ENCODE assay signal across 11 mouse cellular contexts in genomic region chr11:115334531-115334930, GRCm38 (mm10). TPM values are rescaled to one million over a fixed set of nuclear protein-coding genes. Genes with fewer than 3 reads are reported as not detected.
DNase-seq lines count a peak whose midpoint lies in the region; ATAC-seq lines count a peak whose summit lies in the region.
"Had no signal": no experiment of that assay in that cellular context is flagged by ENCODE, and none has a peak within 500 bp of the region (broad histone marks: within the 10 kb centered on the region; RNA-seq: fewer than 3 reads in every experiment).

Gene Otop3 (plus strand): TSS chr11:115334731.

- H3K4me1 ChIP-seq in liver, embryonic 11.5 days (replicated peaks; ENCODE audit: control insufficient read depth, insufficient read depth, low read length): no peaks in the 10 kb centered on the region
- H3K4me1 ChIP-seq in hindbrain, embryonic 12.5 days: peaks cover 6% of the 10 kb centered on the region; the same call in 1 of the 2 replicates
- H3K4me1 ChIP-seq in liver, embryonic 15.5 days (replicated peaks): no peaks in the 10 kb centered on the region
- H3K4me1 ChIP-seq in stomach, embryonic 14.5 days (ENCODE audit: control insufficient read depth, insufficient read depth, low read length): 0 out of 2 replicates have a peak, but pooled peaks cover 4% of the 10 kb centered on the region

- DNase-seq in liver, embryonic 11.5 days (ENCODE audit: low spot score): no peak
- no peak for DNase-seq in liver
- no peak for DNase-seq in cerebellum, postnatal 36 days
- no peak for DNase-seq in ovary, postnatal 10 days (ENCODE audit: low spot score)
- DNase-seq in thymus, postnatal 4 days: no peak
- DNase-seq: heart, adult 18-20 months had no signal

- no peaks in the 10 kb centered on the region for H3K36me3 ChIP-seq in liver, embryonic 11.5 days (ENCODE audit: control insufficient read depth, insufficient read depth, low read length)
- H3K36me3 ChIP-seq in hindbrain, embryonic 12.5 days: no peaks in the 10 kb centered on the region
- no peaks in the 10 kb centered on the region for H3K36me3 ChIP-seq in liver, embryonic 15.5 days (replicated peaks)
- H3K36me3 ChIP-seq in stomach, embryonic 14.5 days (ENCODE audit: control insufficient read depth, insufficient read depth, low read length): no peaks in the 10 kb centered on the region

- no peak within 1 kb of the TSS for H3K9ac ChIP-seq in liver, embryonic 11.5 days (ENCODE audit: low read depth, low read length)
- H3K9ac ChIP-seq in hindbrain, embryonic 12.5 days: peak within 1 kb of the TSS; percentile 15; the same call in 1 of the 2 replicates
- H3K9ac ChIP-seq in liver, embryonic 15.5 days: no peak within 1 kb of the TSS
- no peak within 1 kb of the TSS for H3K9ac ChIP-seq in stomach, embryonic 14.5 days (replicated peaks; ENCODE audit: low read depth, low read length)

- WGBS in liver, embryonic 11.5 days: 6% methylated on average over 29 of the region's 29 CpGs
- WGBS in hindbrain, embryonic 12.5 days: 3% methylated on average over 29 of the region's 29 CpGs
- 5% methylated on average over 29 of the region's 29 CpGs for WGBS in liver, embryonic 15.5 days (ENCODE audit: insufficient replicate concordance)
- WGBS in stomach, embryonic 14.5 days: 4% methylated on average over 29 of the region's 29 CpGs

- H3K4me2 ChIP-seq in liver, embryonic 11.5 days: peak within 1 kb of the TSS; percentile 33; the same call in 1 of the 2 replicates
- peak within 1 kb of the TSS; percentile 49 for H3K4me2 ChIP-seq in hindbrain, embryonic 12.5 days (replicated peaks)
- peak within 1 kb of the TSS; percentile 27; the same call in 1 of the 2 replicates for H3K4me2 ChIP-seq in liver, embryonic 15.5 days
- peak within 1 kb of the TSS; percentile 31 for H3K4me2 ChIP-seq in stomach, embryonic 14.5 days (replicated peaks; ENCODE audit: low read depth, low read length)

- H3K27me3 ChIP-seq in liver, embryonic 11.5 days (replicated peaks; ENCODE audit: control insufficient read depth, insufficient read depth, low read length): peaks cover 69% of the 10 kb centered on the region
- peaks cover 66% of the 10 kb centered on the region for H3K27me3 ChIP-seq in hindbrain, embryonic 12.5 days
- peaks cover 91% of the 10 kb centered on the region for H3K27me3 ChIP-seq in liver, embryonic 15.5 days
- H3K27me3 ChIP-seq in stomach, embryonic 14.5 days (ENCODE audit: control insufficient read depth, insufficient read depth, low read length): peaks cover 22% of the 10 kb centered on the region

- H3K27ac ChIP-seq in liver, embryonic 11.5 days (ENCODE audit: low read depth, low read length): no peak within 1 kb of the TSS
- H3K27ac ChIP-seq in hindbrain, embryonic 12.5 days: no peak within 1 kb of the TSS
- H3K27ac ChIP-seq in liver, embryonic 15.5 days (replicated peaks): no peak within 1 kb of the TSS
- H3K27ac ChIP-seq in stomach, embryonic 14.5 days (ENCODE audit: low read length): no peak within 1 kb of the TSS

- H3K9me3 ChIP-seq in liver, embryonic 11.5 days (ENCODE audit: control insufficient read depth, low read length): no peaks in the 10 kb centered on the region
- no peaks in the 10 kb centered on the region for H3K9me3 ChIP-seq in hindbrain, embryonic 12.5 days (replicated peaks)
- H3K9me3 ChIP-seq in liver, embryonic 15.5 days (replicated peaks): no peaks in the 10 kb centered on the region
- H3K9me3 ChIP-seq in stomach, embryonic 14.5 days (ENCODE audit: control insufficient read depth, low read depth, low read length): no peaks in the 10 kb centered on the region

- no peak for ATAC-seq in liver, embryonic 11.5 days (replicated peaks; ENCODE audit: low FRiP score)
- ATAC-seq in hindbrain, embryonic 12.5 days (ENCODE audit: low FRiP score): no peak
- ATAC-seq in liver, embryonic 15.5 days (ENCODE audit: insufficient read depth): no peak
- ATAC-seq in stomach, embryonic 14.5 days (ENCODE audit: insufficient number of reproducible peaks, insufficient read depth, low FRiP score, low read depth): peak; percentile 67; the same call in 1 of the 2 replicates

- H3K4me3 ChIP-seq in liver, embryonic 11.5 days (ENCODE audit: low read depth, low read length): 0 out of 2 replicates have a peak within 1 kb of the TSS, but pooled peaks have one; percentile 17
- peak within 1 kb of the TSS; percentile 15 for H3K4me3 ChIP-seq in hindbrain, embryonic 12.5 days
- H3K4me3 ChIP-seq in liver, embryonic 15.5 days (replicated peaks): no peak within 1 kb of the TSS
- H3K4me3 ChIP-seq in stomach, embryonic 14.5 days (ENCODE audit: low read depth, low read length): 0 out of 2 replicates have a peak within 1 kb of the TSS, but pooled peaks have one; percentile 6
- H3K4me3 ChIP-seq: myocyte had no signal

RNA-seq across cellular contexts. Expression of gene Otop3, which starts in this region (rescaled TPM):
- not detected in 2 replicates for polyA plus RNA-seq in liver, embryonic 11.5 days (2014; fragmentation: Nextera tagmentation; extraction: Ambion mirVana)
- polyA plus RNA-seq in hindbrain, embryonic 12.5 days (2016; fragmentation: Nextera tagmentation; extraction: Ambion mirVana): 0.13 and 0.17 TPM in 2 replicates
- polyA plus RNA-seq in liver, embryonic 15.5 days (2015; fragmentation: Nextera tagmentation; extraction: Ambion mirVana): not detected in 2 replicates
- polyA plus RNA-seq in stomach, embryonic 14.5 days (2014; fragmentation: Nextera tagmentation; extraction: Ambion mirVana): 1.0 and 1.2 TPM in 2 replicates
- polyA plus RNA-seq: kidney, embryonic 14.5 days; myocyte had no signal
